Mouse (Mus musculus): ENCODE data around the gene Lrmda.

GRCm38 (mm10) chr14:22179761-22180160 is 160.2 kb downstream of the Lrmda start:
- TF ChIP-seq POLR2A (IDR thresholded peaks at IDR 0.05; ENCODE audit: extremely low read depth, insufficient read depth, low read length) (no peak), CTCF (IDR thresholded peaks at IDR 0.05; ENCODE audit: extremely low read depth, insufficient read depth, low read length) (no peak)
